Mouse (Mus musculus) embryo, embryonic 11.5 days (tissue): ENCODE results near the gene Acaa1a.
"Not testable (repeated sequence)": the region's sequence is repeated elsewhere in the genome, so short reads cannot be mapped to it uniquely, and the experiment has no call there.

Source experiments
- DNase-seq: peaks from one replicate; pipeline ENCODE4 v3.0.0-alpha.2; 2012; ENCODE audit warnings: low read depth, low spot score

Gene Acaa1a

GRCm38 (mm10) chr9:119339106-119339505 is 370 bp upstream of the Acaa1a start:
- DNase-seq, result no peak

- DNase-seq, result no peak
These were observed 720 bp downstream of the Acaa1a start for GRCm38 (mm10) chr9:119340212-119340580.

GRCm38 (mm10) chr9:119340909-119341816 is 1.7 kb downstream of the Acaa1a start, which contains the start of gene Myd88:
Gene Myd88 (minus strand): TSS chr9:119341411.
- DNase-seq, result peak; percentile 91

- no peak for DNase-seq
These were observed 3.3 kb downstream of the Acaa1a start for GRCm38 (mm10) chr9:119342728-119343127.

GRCm38 (mm10) chr9:119346376-119346775 is 6.9 kb downstream of the Acaa1a start:
- no peak for DNase-seq

- DNase-seq, result no peak
These were observed 11.1 kb downstream of the Acaa1a start for GRCm38 (mm10) chr9:119350531-119350930.

GRCm38 (mm10) chr9:119350947-119351705 is 11.7 kb downstream of the Acaa1a start:
- no peak for DNase-seq

- no peak for DNase-seq
These were observed 12.6 kb downstream of the Acaa1a start for GRCm38 (mm10) chr9:119352060-119352459.

GRCm38 (mm10) chr9:119353926-119354325 is 14.4 kb downstream of the Acaa1a start:
- no peak for DNase-seq

- no peak for DNase-seq
These were observed 16.5 kb downstream of the Acaa1a start for GRCm38 (mm10) chr9:119355943-119356342.

GRCm38 (mm10) chr9:119357331-119358057 is 18.0 kb downstream of the Acaa1a start, which contains the start of gene Xylb:
Gene Xylb (plus strand): TSS chr9:119357381.
- peak; percentile 73 for DNase-seq

GRCm38 (mm10) chr9:119358058-119358429 is 18.6 kb downstream of the Acaa1a start:
- no peak for DNase-seq

GRCm38 (mm10) chr9:119361416-119361815 is 21.9 kb downstream of the Acaa1a start:
- DNase-seq, result no peak

GRCm38 (mm10) chr9:119363229-119363628 is 23.8 kb downstream of the Acaa1a start:
- no peak for DNase-seq

GRCm38 (mm10) chr9:119365284-119365683 is 25.8 kb downstream of the Acaa1a start, which contains the start of gene Slc22a14:
Gene Slc22a14 (minus strand): TSS chr9:119365553.
- DNase-seq, result no peak

- no peak for DNase-seq
These were observed 28.9 kb downstream of the Acaa1a start for GRCm38 (mm10) chr9:119368367-119368766.

GRCm38 (mm10) chr9:119370770-119371169 is 31.3 kb downstream of the Acaa1a start:
- not testable (repeated sequence) for DNase-seq

GRCm38 (mm10) chr9:119371251-119371650 is 31.8 kb downstream of the Acaa1a start:
- no peak for DNase-seq

GRCm38 (mm10) chr9:119375008-119375407 is 35.5 kb downstream of the Acaa1a start:
- no peak for DNase-seq

- DNase-seq, result no peak
These were observed 36.1 kb downstream of the Acaa1a start for GRCm38 (mm10) chr9:119375556-119375955.

- DNase-seq, result no peak
These were observed 38.8 kb downstream of the Acaa1a start for GRCm38 (mm10) chr9:119378231-119378630.

GRCm38 (mm10) chr9:119382603-119383002 is 43.1 kb downstream of the Acaa1a start:
- DNase-seq, result no peak
